Mouse (Mus musculus) limb, embryonic 14.5 days (tissue): ENCODE measurements around the gene Bmp10. TPM values are rescaled to one million over a fixed set of nuclear protein-coding genes. Genes with fewer than 3 reads are reported as not detected.

Experiments
- ATAC-seq: fragments of 200-750 bp; cut with Nextera tagmentation; 2 replicates; pipeline ENCODE4 v1.8.0; 2017; ENCODE audit warnings: low read depth, moderate number of reproducible peaks, moderate TSS enrichment; ENCODE audit not compliant: low FRiP score
- DNase-seq: peaks from one replicate; pipeline ENCODE4 v3.0.0-alpha.2; 2015; ENCODE audit warnings: low spot score
- H3K27ac ChIP-seq: fragments of 300-500 bp; sonication (generic); replicated peaks from 2 replicates; pipeline ENCODE4 v1.5.1; 2014; ENCODE audit warnings: low read depth, mild to moderate bottlenecking, low read length, moderate library complexity, mixed read lengths
- H3K27me3 ChIP-seq: fragments of 300-500 bp; sonication (generic); 2 replicates; pipeline ENCODE4 v1.6.1; 2014; ENCODE audit warnings: low read length, mixed read lengths; ENCODE audit not compliant: control insufficient read depth, insufficient read depth
- H3K36me3 ChIP-seq: fragments of 300-500 bp; sonication (generic); 2 replicates; pipeline ENCODE4 v1.6.1; 2014; ENCODE audit warnings: mild to moderate bottlenecking, low read length, moderate library complexity, mixed read lengths; ENCODE audit not compliant: control insufficient read depth, insufficient read depth
- H3K4me1 ChIP-seq: fragments of 300-500 bp; sonication (generic); 2 replicates; pipeline ENCODE4 v1.6.1; 2014; ENCODE audit warnings: antibody characterized with exemption, low read length, mixed read lengths; ENCODE audit not compliant: control insufficient read depth, insufficient read depth
- H3K4me2 ChIP-seq: fragments of 300-500 bp; sonication (generic); replicated peaks from 2 replicates; pipeline ENCODE4 v1.6.1; 2014; ENCODE audit warnings: low read depth, mild to moderate bottlenecking, low read length, moderate library complexity; ENCODE audit not compliant: severe bottlenecking
- H3K4me3 ChIP-seq: fragments of 300-500 bp; sonication (generic); replicated peaks from 2 replicates; pipeline ENCODE4 v1.5.1; 2014; ENCODE audit warnings: low read length
- H3K9ac ChIP-seq: fragments of 300-500 bp; sonication (generic); 2 replicates; pipeline ENCODE4 v1.6.1; 2014; ENCODE audit warnings: mild to moderate bottlenecking, low read depth, low read length, moderate library complexity; ENCODE audit not compliant: severe bottlenecking
- H3K9me3 ChIP-seq: fragments of 300-500 bp; sonication (generic); 2 replicates; pipeline ENCODE4 v1.6.1; 2016; ENCODE audit warnings: low read length; ENCODE audit not compliant: control insufficient read depth
- POLR2A ChIP-seq: fragments of 200-500 bp; IDR thresholded peaks from 2 replicates; pipeline ENCODE4 v1.8.0; 2012; ENCODE audit warnings: inconsistent platforms, mild to moderate bottlenecking, moderate library complexity, borderline replicate concordance; ENCODE audit not compliant: insufficient read depth, insufficient read length; ENCODE audit errors: extremely low read depth
- WGBS: fragments of 180-500 bp; shearing (Covaris S2); extraction: QIAGEN DNeasy Blood & Tissue Kit; methylation state at CpG from one replicate; pipeline ENCODE4 v1.1.7; 2014; 5-methylcytosine and 5-hydroxymethylcytosine counted together
- polyA plus RNA-seq, 2 experiments: library from polyadenylated mRNA; depleted of rRNA in 1 of 2; stranded (reverse) in 1 of 2; unstranded in 1 of 2; fragments of >200 nt; fragmentation: Nextera tagmentation in 1 of 2; extraction: Ambion mirVana in 1 of 2; gene quantifications; 2 replicates each; pipeline versions ENCODE4 v1.2.1 to v1.2.3; 2012 to 2014

Bmp10 gene
- polyA plus RNA-seq, 2 experiments, result not detected

DNA sequence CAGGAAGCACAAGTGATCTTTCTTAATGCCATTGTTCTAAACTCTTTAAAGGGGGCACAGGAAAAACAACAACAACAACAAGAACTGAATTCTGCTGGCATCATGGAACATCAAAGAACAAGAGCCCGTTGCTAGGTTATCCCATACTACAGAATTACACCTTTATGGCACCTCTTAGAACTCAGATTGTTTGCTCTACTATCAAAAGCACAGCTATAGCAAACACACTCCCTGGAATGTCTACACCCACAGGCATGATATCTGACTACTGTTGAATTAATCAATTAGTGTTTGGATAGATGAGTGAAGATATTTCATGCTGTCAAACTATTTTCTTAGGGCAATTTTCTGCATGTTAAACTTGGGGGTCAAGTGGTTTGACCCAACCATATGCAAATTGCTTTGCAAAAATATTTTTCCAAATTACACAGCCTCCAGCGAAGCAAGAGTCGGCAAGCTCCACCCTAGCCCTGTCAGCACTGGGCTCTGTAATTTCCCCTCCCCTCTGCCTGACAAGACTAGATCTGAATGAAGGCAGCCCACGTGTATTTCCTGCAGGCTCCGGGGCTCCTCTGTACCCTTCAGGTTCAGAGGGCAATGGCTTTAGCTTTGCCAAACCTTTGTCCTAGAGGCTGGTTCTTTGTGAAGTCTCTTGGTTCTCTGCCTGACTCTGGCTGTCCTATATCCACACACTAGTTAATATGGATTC lies 50.7 kb downstream of the Bmp10 start:
- Histone ChIP-seq H3K27me3 (no peaks in the 10 kb centered on the region), H3K4me3 (no peak overlapping the region), H3K27ac (no peak overlapping the region), H3K4me2 (no peak overlapping the region), H3K9ac (no peak overlapping the region), H3K36me3 (no peaks in the 10 kb centered on the region), H3K4me1 (peaks cover 5% of the 10 kb centered on the region; the same call in 1 of the 2 replicates), H3K9me3 (no peaks in the 10 kb centered on the region)
- DNase-seq (no peak), ATAC-seq (no peak)
- no peak for TF ChIP-seq POLR2A
- 54% methylated on average over 5 of the region's 5 CpGs for WGBS

DNA sequence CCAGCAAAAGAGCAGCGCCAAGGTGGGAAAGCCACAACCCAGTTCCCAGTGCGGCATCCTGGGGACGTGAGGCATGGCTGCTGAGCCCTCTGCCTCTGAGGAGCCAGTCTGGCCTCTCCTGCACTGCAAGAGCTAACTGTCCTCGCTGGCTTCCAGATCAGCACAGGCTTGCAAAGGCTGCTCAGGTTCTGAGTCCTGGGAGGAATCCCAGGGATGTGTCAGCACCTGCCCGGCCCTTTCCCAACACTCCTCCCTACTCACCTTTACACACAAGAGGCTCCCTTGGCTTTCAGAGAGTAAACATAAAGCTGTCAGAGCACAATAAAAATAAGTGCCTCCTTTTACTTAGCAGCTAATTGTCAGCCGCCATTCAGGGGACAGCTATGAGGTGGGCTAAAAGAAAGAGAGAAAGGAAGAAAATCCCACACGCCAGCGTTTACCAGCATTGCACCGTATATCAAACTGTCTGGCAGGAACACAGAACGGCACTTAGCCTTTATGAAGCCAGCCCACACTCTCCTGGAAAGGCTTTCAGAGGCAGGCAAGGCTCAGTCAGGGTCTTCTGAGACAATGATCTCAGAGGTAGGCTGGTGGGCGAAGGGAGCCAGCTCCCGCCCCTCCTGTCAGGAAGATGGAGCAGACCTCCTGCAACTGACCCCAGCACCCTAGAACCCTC lies 54.6 kb downstream of the Bmp10 start:
- no peaks in the 10 kb centered on the region for H3K36me3 ChIP-seq
- H3K27ac ChIP-seq, result peak overlapping the region; percentile 1; the same call in 1 of the 2 replicates
- no peak overlapping the region for H3K4me2 ChIP-seq
- H3K9me3 ChIP-seq, result no peaks in the 10 kb centered on the region
- H3K27me3 ChIP-seq, result no peaks in the 10 kb centered on the region
- 30% methylated on average over 12 of the region's 12 CpGs for WGBS
- no peak for DNase-seq
- no peak overlapping the region for H3K4me3 ChIP-seq
- no peak for TF ChIP-seq POLR2A
- H3K4me1 ChIP-seq, result peaks cover 5% of the 10 kb centered on the region; the same call in 1 of the 2 replicates
- no peak for ATAC-seq
- no peak overlapping the region for H3K9ac ChIP-seq

DNA sequence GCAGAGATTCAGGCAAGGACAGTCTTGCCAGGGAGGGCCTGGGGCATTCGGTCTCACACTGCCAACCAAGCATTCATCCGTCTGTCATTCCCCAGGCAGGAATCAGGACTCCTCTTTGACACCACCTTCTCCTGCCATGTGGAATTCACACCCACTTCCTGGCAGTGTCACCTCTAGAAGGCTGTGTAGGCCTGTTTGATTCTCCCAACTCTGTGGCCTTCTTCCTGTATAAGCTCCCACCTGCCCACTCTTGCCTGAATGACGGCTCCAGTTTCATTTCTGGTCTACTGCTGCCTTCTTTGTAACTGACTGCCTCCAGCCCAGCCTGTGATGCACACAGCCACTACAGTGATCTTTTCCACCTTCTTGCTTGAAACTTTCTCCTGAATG lies 55.1 kb downstream of the Bmp10 start:
- H3K36me3 ChIP-seq, result no peaks in the 10 kb centered on the region
- DNase-seq (no peak), ATAC-seq (no peak)
- no peak for TF ChIP-seq POLR2A
- peaks cover 5% of the 10 kb centered on the region; the same call in 1 of the 2 replicates for H3K4me1 ChIP-seq
- H3K9ac ChIP-seq, result no peak overlapping the region
- WGBS, result 55% methylated on average over 3 of the region's 3 CpGs
- no peaks in the 10 kb centered on the region for H3K9me3 ChIP-seq
- H3K27ac ChIP-seq, result peak overlapping the region; percentile 1; the same call in 1 of the 2 replicates
- no peak overlapping the region for H3K4me3 ChIP-seq
- H3K4me2 ChIP-seq, result no peak overlapping the region
- H3K27me3 ChIP-seq, result no peaks in the 10 kb centered on the region

DNA sequence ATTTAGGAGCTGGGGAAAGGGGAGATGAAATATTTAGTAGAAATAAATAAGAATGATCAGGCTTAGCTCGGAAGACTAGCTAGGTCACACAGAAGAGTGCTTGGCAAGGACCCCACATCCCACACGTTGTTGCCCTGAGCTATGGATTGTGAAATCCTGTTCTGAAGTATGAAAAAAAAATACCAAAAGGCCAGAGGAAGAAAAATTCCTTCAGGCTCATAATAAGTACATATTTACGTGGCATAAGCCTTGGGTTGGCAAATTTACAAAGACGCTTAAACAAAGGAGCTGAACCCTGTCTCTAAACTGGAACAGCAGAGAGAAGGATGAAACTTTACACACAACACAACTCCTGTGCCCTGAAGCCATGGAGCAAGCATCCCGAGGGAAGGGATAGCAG lies 56.0 kb downstream of the Bmp10 start:
- ATAC-seq, result no peak
- no peak for DNase-seq

More for the DNA sequence above, 56.0 kb downstream of the Bmp10 start:
- no peak overlapping the region for H3K27ac ChIP-seq
- peaks cover 5% of the 10 kb centered on the region; the same call in 1 of the 2 replicates for H3K4me1 ChIP-seq
- H3K9ac ChIP-seq, result no peak overlapping the region
- H3K27me3 ChIP-seq, result no peaks in the 10 kb centered on the region
- no peak overlapping the region for H3K4me3 ChIP-seq
- no peak overlapping the region for H3K4me2 ChIP-seq
- 42% methylated on average over 5 of the region's 5 CpGs for WGBS
- no peaks in the 10 kb centered on the region for H3K9me3 ChIP-seq
- TF ChIP-seq POLR2A, result no peak
- no peaks in the 10 kb centered on the region for H3K36me3 ChIP-seq

Other genes starting within 250 kb of the Bmp10 start
- 70.3 and 75.7 TPM in 2 replicates for gene Antxr1, start 93.2 kb upstream of the Bmp10 start, polyA plus RNA-seq (2012; rRNA removed)
- 33.8 and 39.2 TPM in 2 replicates for gene Antxr1, start 93.2 kb upstream of the Bmp10 start, polyA plus RNA-seq (2014; fragmentation: Nextera tagmentation; extraction: Ambion mirVana)
- 0.15 TPM in 1 of 2 replicates, not detected in the other for gene Gkn1, start 78.1 kb upstream of the Bmp10 start, polyA plus RNA-seq (2012; rRNA removed)
- gene Gkn1, start 78.1 kb upstream of the Bmp10 start, polyA plus RNA-seq (2014; fragmentation: Nextera tagmentation; extraction: Ambion mirVana), result not detected in 2 replicates
- 0.09 and 0.35 TPM in 2 replicates for gene Gkn2, start 55.6 kb upstream of the Bmp10 start, polyA plus RNA-seq (2012; rRNA removed)
- not detected in 2 replicates for gene Gkn2, start 55.6 kb upstream of the Bmp10 start, polyA plus RNA-seq (2014; fragmentation: Nextera tagmentation; extraction: Ambion mirVana)
- 3.0 TPM in 2 replicates for gene Gkn3, start 40.1 kb upstream of the Bmp10 start, polyA plus RNA-seq (2012; rRNA removed)
- gene Gkn3, start 40.1 kb upstream of the Bmp10 start, polyA plus RNA-seq (2014; fragmentation: Nextera tagmentation; extraction: Ambion mirVana), result 0.32 and 1.6 TPM in 2 replicates
- 2.6 and 3.2 TPM in 2 replicates for gene Arhgap25, start 104.3 kb downstream of the Bmp10 start, polyA plus RNA-seq (2012; rRNA removed)
- 6.4 and 6.8 TPM in 2 replicates for gene Arhgap25, start 104.3 kb downstream of the Bmp10 start, polyA plus RNA-seq (2014; fragmentation: Nextera tagmentation; extraction: Ambion mirVana)
- gene Prokr1, start 161.7 kb downstream of the Bmp10 start, polyA plus RNA-seq (2012; rRNA removed), result 5.1 and 5.7 TPM in 2 replicates
- 4.4 and 4.7 TPM in 2 replicates for gene Prokr1, start 161.7 kb downstream of the Bmp10 start, polyA plus RNA-seq (2014; fragmentation: Nextera tagmentation; extraction: Ambion mirVana)
- gene Aplf, start 243.2 kb downstream of the Bmp10 start, polyA plus RNA-seq (2012; rRNA removed), result 7.5 and 10.3 TPM in 2 replicates
- 14.3 and 16.2 TPM in 2 replicates for gene Aplf, start 243.2 kb downstream of the Bmp10 start, polyA plus RNA-seq (2014; fragmentation: Nextera tagmentation; extraction: Ambion mirVana)